Comparison of ENCODE assay signal across 9 mouse cellular contexts in the genomic region with DNA sequence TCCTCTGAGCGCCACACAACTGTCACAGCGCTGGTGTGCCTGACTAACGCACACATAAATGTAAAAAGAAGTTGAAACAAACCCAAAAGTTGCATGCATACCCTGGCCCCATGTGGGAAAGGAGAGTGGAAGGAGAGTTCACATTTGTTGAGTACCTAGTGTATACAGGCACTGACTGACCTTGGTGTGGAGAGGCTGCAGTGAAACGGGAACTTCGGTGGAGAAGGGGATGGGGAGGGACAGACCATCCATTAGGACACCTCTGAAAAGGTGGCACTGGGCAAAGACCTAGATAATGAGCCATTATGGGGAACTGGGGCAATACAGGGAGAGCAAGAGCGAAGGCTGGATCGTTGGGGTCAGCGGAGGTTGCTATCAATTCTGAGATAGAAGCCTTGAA. TPM values are rescaled to one million over a fixed set of nuclear protein-coding genes. Genes with fewer than 3 reads are reported as not detected.
DNase-seq lines count a peak whose midpoint lies in the region; ATAC-seq and TF ChIP-seq lines count a peak whose summit lies in the region.
"Had no signal": no experiment of that assay in that cellular context is flagged by ENCODE, and none has a peak within 500 bp of the region (broad histone marks: within the 10 kb centered on the region; RNA-seq: fewer than 3 reads in every experiment).

No protein-coding gene starts in this region.

- peaks cover 4% of the 10 kb centered on the region; the same call in 1 of the 2 replicates for H3K36me3 ChIP-seq in heart, adult 2 months (ENCODE audit: control insufficient read depth, insufficient read depth, low read length)
- H3K36me3 ChIP-seq in ES-Bruce4 (ENCODE audit: control insufficient read depth, insufficient read depth, low read length, poor library complexity, severe bottlenecking): no peaks in the 10 kb centered on the region
- H3K36me3 ChIP-seq in hindbrain, embryonic 11.5 days (ENCODE audit: control insufficient read depth, insufficient read depth, low read length): no peaks in the 10 kb centered on the region
- H3K36me3 ChIP-seq in liver, embryonic 16.5 days (ENCODE audit: control insufficient read depth, insufficient read depth): no peaks in the 10 kb centered on the region

- ATAC-seq in hindbrain, embryonic 11.5 days (ENCODE audit: low FRiP score): no peak
- no peak for ATAC-seq in liver, embryonic 16.5 days (ENCODE audit: low read depth)

- TF ChIP-seq CTCF in heart, adult 2 months (IDR thresholded peaks at IDR 0.05): no peak
- no peak for TF ChIP-seq CTCF in ES-Bruce4 (IDR thresholded peaks at IDR 0.05; ENCODE audit: low read depth, low read length)

- H3K9me3 ChIP-seq in ES-Bruce4 (replicated peaks; ENCODE audit: control insufficient read depth, insufficient read depth, low read length, poor library complexity, severe bottlenecking): no peaks in the 10 kb centered on the region
- no peaks in the 10 kb centered on the region for H3K9me3 ChIP-seq in hindbrain, embryonic 11.5 days (ENCODE audit: control insufficient read depth, low read length)
- H3K9me3 ChIP-seq in liver, embryonic 16.5 days (replicated peaks; ENCODE audit: control insufficient read depth, low read length): no peaks in the 10 kb centered on the region

- intact Hi-C loops in heart, adult 2 months (cut with DNase I): loop anchor here (5.0 kb wide), 1 partner anchor 34 kb away; no protein-coding TSS in a partner anchor
- intact Hi-C loops in heart, postnatal 25 days (cut with DNase I): no loop called here

- 84% methylated on average over 8 of the region's 8 CpGs for WGBS in heart, adult 2 months
- WGBS in hindbrain, embryonic 11.5 days: 78% methylated on average over 8 of the region's 8 CpGs
- 62% methylated on average over 8 of the region's 8 CpGs for WGBS in liver, embryonic 16.5 days (ENCODE audit: insufficient replicate concordance)

- H3K4me1 ChIP-seq in heart, adult 2 months (ENCODE audit: control insufficient read depth, insufficient read depth, low read length): peaks cover 15% of the 10 kb centered on the region
- peaks cover 9% of the 10 kb centered on the region for H3K4me1 ChIP-seq in ES-Bruce4 (ENCODE audit: control insufficient read depth, insufficient read depth, low read length)
- peaks cover 4% of the 10 kb centered on the region; the same call in 1 of the 2 replicates for H3K4me1 ChIP-seq in hindbrain, embryonic 11.5 days (replicated peaks; ENCODE audit: control insufficient read depth, insufficient read depth, low read length)
- H3K4me1 ChIP-seq in liver, embryonic 16.5 days (ENCODE audit: control insufficient read depth, low read depth, low read length): peaks cover 35% of the 10 kb centered on the region

- H3K27me3 ChIP-seq in heart, adult 2 months (ENCODE audit: control insufficient read depth, insufficient read depth, low read length): no peaks in the 10 kb centered on the region
- H3K27me3 ChIP-seq in ES-Bruce4 (ENCODE audit: control insufficient read depth, insufficient read depth, low read length, poor library complexity, severe bottlenecking): no peaks in the 10 kb centered on the region
- H3K27me3 ChIP-seq in hindbrain, embryonic 11.5 days (ENCODE audit: control insufficient read depth, insufficient read depth, low read length): peaks cover 11% of the 10 kb centered on the region
- H3K27me3 ChIP-seq in liver, embryonic 16.5 days (ENCODE audit: control insufficient read depth, insufficient read depth, low read depth, low read length): peaks cover 7% of the 10 kb centered on the region; the same call in 1 of the 2 replicates

- no peaks in the 10 kb centered on the region for H3K79me2 ChIP-seq in heart, adult 2 months (replicated peaks; ENCODE audit: control insufficient read depth, insufficient read depth, low read length)

- no peak for TF ChIP-seq EP300 in heart, adult 2 months (IDR thresholded peaks at IDR 0.05; ENCODE audit: insufficient read depth, low read depth, low read length)
- TF ChIP-seq EP300 in ES-Bruce4 (IDR thresholded peaks at IDR 0.05; ENCODE audit: insufficient read depth, low read depth, low read length): no peak

- H3K9ac ChIP-seq in heart, adult 2 months (ENCODE audit: low read depth, low read length): no peak overlapping the region
- H3K9ac ChIP-seq in ES-Bruce4 (ENCODE audit: low read depth, poor library complexity, severe bottlenecking): peak overlapping the region; percentile 78
- H3K9ac ChIP-seq in hindbrain, embryonic 11.5 days (ENCODE audit: low read depth, low read length): no peak overlapping the region
- H3K9ac ChIP-seq in liver, embryonic 16.5 days (ENCODE audit: low read depth, low read length): peak overlapping the region; percentile 50

- no peak for TF ChIP-seq POLR2A in heart, adult 2 months (IDR thresholded peaks at IDR 0.05; ENCODE audit: insufficient read depth, low read depth, low read length)
- no peak for TF ChIP-seq POLR2A in ES-Bruce4 (IDR thresholded peaks at IDR 0.05; ENCODE audit: insufficient read depth, low read length)

- H3K4me3 ChIP-seq in heart, adult 2 months: peak overlapping the region; percentile 46; the same call in 1 of the 2 replicates
- peak overlapping the region; percentile 80 for H3K4me3 ChIP-seq in ES-Bruce4 (ENCODE audit: low read depth, low read length)
- no peak overlapping the region for H3K4me3 ChIP-seq in hindbrain, embryonic 11.5 days (ENCODE audit: low read depth, low read length)
- H3K4me3 ChIP-seq in liver, embryonic 16.5 days (ENCODE audit: low read depth, low read length): peak overlapping the region; percentile 49

- no peak overlapping the region for H3K27ac ChIP-seq in heart, adult 2 months
- no peak overlapping the region for H3K27ac ChIP-seq in ES-Bruce4 (ENCODE audit: insufficient read depth, low read length)
- no peak overlapping the region for H3K27ac ChIP-seq in hindbrain, embryonic 11.5 days (ENCODE audit: low read depth, low read length)
- H3K27ac ChIP-seq in liver, embryonic 16.5 days (ENCODE audit: low read length): no peak overlapping the region

- H3K4me2 ChIP-seq in hindbrain, embryonic 11.5 days (replicated peaks; ENCODE audit: low read depth, low read length): peak overlapping the region; percentile 65; the same call in 1 of the 2 replicates
- H3K4me2 ChIP-seq in liver, embryonic 16.5 days (ENCODE audit: low read depth, low read length): peak overlapping the region; percentile 66

- no peak for DNase-seq in heart, adult 2 months
- DNase-seq in heart, postnatal 25 days (ENCODE audit: low spot score): no peak
- no peak for DNase-seq in hindbrain, embryonic 11.5 days (ENCODE audit: low spot score)
- no peak for DNase-seq in spleen, postnatal 10 days (ENCODE audit: low spot score in 2 of 2)
- no peak for DNase-seq in adrenal gland, adult 2 months
- DNase-seq in cerebellum, postnatal 4 days (ENCODE audit: low spot score in 2 of 2): no peak
- DNase-seq: adrenal gland, postnatal 10 days had no signal

RNA-seq across cellular contexts. Expression of gene Maff, which starts 10.1 kb away (rescaled TPM):
- total RNA-seq in heart, adult 2 months (2021): 10 to 100 TPM in 1 of 2 experiments, 1 to 10 TPM in 1; 9.3 to 13.7 TPM
- 3.4 and 4.3 TPM in 2 replicates for polyA plus RNA-seq in heart, adult 2 months (2012; rRNA removed)
- 1 to 10 TPM; 8.1 to 8.3 TPM for total RNA-seq in heart, postnatal 25 days (2021)
- polyA plus RNA-seq in ES-Bruce4 (2011; ENCODE audit: insufficient read depth, insufficient read length, low read depth, missing spikeins): 12.3 and 14.5 TPM in 2 replicates
- 1.6 and 1.8 TPM in 2 replicates for polyA plus RNA-seq in hindbrain, embryonic 11.5 days (2014; fragmentation: Nextera tagmentation; extraction: Ambion mirVana)
- 2.3 and 3.3 TPM in 2 replicates for polyA plus RNA-seq in liver, embryonic 16.5 days (2015; fragmentation: Nextera tagmentation; extraction: Ambion mirVana)
- 1 to 10 TPM; 7.2 to 9.5 TPM for total RNA-seq in adrenal gland, adult 2 months (2021)
- 3.2 and 3.4 TPM in 2 replicates for polyA plus RNA-seq in adrenal gland, adult 2 months (2012; rRNA removed)

RNA-seq across cellular contexts. Expression of gene Pla2g6, which starts 28.3 kb away (rescaled TPM):
- total RNA-seq in heart, adult 2 months (2021): 10 to 100 TPM; 10.7 to 11.0 TPM
- polyA plus RNA-seq in heart, adult 2 months (2012; rRNA removed): 11.7 and 14.0 TPM in 2 replicates
- total RNA-seq in heart, postnatal 25 days (2021): 1 to 10 TPM; 9.6 to 9.9 TPM
- 40.2 and 40.6 TPM in 2 replicates for polyA plus RNA-seq in ES-Bruce4 (2011; ENCODE audit: insufficient read depth, insufficient read length, low read depth, missing spikeins)
- 18.0 and 20.4 TPM in 2 replicates for polyA plus RNA-seq in hindbrain, embryonic 11.5 days (2014; fragmentation: Nextera tagmentation; extraction: Ambion mirVana)
- polyA plus RNA-seq in liver, embryonic 16.5 days (2015; fragmentation: Nextera tagmentation; extraction: Ambion mirVana): 16.7 and 19.5 TPM in 2 replicates
- 10 to 100 TPM; 26.1 to 30.6 TPM for total RNA-seq in adrenal gland, adult 2 months (2021)
- polyA plus RNA-seq in adrenal gland, adult 2 months (2012; rRNA removed): 47.8 and 50.1 TPM in 2 replicates

RNA-seq across cellular contexts. Expression of gene Tmem184b, which starts 46.9 kb away (rescaled TPM):
- 10 to 100 TPM; 38.7 to 42.9 TPM for total RNA-seq in heart, adult 2 months (2021)
- polyA plus RNA-seq in heart, adult 2 months (2012; rRNA removed): 83.1 and 84.2 TPM in 2 replicates
- total RNA-seq in heart, postnatal 25 days (2021): 10 to 100 TPM; 43.0 to 46.7 TPM
- 50.7 and 59.6 TPM in 2 replicates for polyA plus RNA-seq in ES-Bruce4 (2011; ENCODE audit: insufficient read depth, insufficient read length, low read depth, missing spikeins)
- 32.7 and 33.5 TPM in 2 replicates for polyA plus RNA-seq in hindbrain, embryonic 11.5 days (2014; fragmentation: Nextera tagmentation; extraction: Ambion mirVana)
- polyA plus RNA-seq in liver, embryonic 16.5 days (2015; fragmentation: Nextera tagmentation; extraction: Ambion mirVana): 10.4 and 12.1 TPM in 2 replicates
- total RNA-seq in adrenal gland, adult 2 months (2021): 10 to 100 TPM; 61.5 to 66.3 TPM
- 255 and 262 TPM in 2 replicates for polyA plus RNA-seq in adrenal gland, adult 2 months (2012; rRNA removed)

Comparison
In these comparisons a context has a peak if more than half of its experiments do, and no peak if none do; other contexts are left out.
1. H3K9ac ChIP-seq: peak in ES-Bruce4 (single experiment) and liver, embryonic 16.5 days (single experiment); none in heart, adult 2 months (single experiment) and hindbrain, embryonic 11.5 days (single experiment).